Mouse (Mus musculus): ENCODE measurements around the gene Ovol1.

Gene Ovol1

DNA sequence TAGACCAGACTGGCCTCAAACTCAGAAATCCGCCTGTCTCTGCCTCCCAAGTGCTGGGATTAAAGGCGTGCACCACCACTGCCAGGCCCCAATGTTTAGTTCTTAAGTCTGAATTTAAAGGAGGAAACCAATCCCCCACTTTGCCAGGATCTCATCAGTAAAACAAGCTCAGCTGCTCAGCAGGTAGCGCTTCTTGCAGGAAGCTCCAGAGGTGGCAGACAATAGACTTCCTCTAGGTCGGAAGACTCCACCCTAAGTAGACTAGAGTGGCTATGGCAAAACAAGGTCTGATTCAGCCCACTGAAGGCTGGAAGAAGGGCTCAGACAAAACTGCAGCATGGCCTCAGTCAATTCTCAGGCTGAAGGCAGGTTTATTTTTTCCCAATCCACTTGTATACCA lies 19.5 kb upstream of the Ovol1 start:
- H3K27me3 ChIP-seq (ENCODE audit: control insufficient read depth, insufficient read depth, low read length, poor library complexity, severe bottlenecking) = no peaks in the 10 kb centered on the region
- H3K36me3 ChIP-seq (ENCODE audit: control insufficient read depth, insufficient read depth, low read length, poor library complexity, severe bottlenecking) = no peaks in the 10 kb centered on the region
- DNase-seq (ENCODE audit: low read depth, low spot score) = no peak

- DNase-seq (ENCODE audit: low read depth, low spot score) = no peak
- Histone ChIP-seq H3K36me3 (ENCODE audit: control insufficient read depth, insufficient read depth, low read length, poor library complexity, severe bottlenecking) (peaks cover 1% of the 10 kb centered on the region; the same call in 1 of the 2 replicates), H3K27me3 (ENCODE audit: control insufficient read depth, insufficient read depth, low read length, poor library complexity, severe bottlenecking) (no peaks in the 10 kb centered on the region)
Observed at GRCm38 (mm10) chr19:5575336-5575735, 14.9 kb upstream of the Ovol1 start.

DNA sequence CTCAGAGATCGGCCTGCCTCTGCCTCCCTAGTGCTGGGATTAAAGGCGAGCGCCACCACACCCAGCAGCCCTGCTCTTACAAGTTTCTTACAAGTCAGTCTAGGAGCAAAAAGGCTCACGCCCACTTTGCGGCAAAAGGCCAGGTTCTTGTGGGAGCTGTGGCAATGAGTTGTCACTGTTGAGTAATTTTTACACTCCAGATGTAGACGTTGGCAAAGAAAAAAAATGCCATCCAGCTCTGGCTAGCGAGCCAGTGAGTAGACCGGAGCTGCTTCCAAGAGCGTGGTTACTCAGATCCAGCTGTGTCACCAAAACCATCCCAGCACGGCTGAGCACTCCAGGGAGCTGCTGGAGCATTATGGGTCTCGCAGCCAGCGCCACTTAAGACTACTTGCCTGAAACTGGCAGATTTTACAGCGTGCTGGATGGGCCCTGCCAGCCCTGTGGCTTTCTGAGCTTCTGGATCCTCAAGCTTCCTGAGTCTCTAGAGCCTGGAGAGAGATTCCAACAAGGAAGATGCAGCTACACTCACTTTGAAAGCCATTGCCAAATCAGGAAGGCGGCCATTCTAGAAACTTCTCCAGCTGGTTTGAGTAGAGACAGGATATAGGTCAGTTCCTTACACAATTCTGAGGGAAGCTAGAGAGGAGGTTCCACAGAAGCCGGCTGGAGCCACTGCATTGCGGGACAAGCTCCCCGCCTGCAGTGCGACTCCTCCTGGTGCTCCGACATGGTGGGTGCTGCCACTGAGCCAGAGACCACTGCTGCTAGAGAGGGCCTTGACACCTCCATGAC lies 12.1 kb upstream of the Ovol1 start:
- no peaks in the 10 kb centered on the region for H3K27me3 ChIP-seq (ENCODE audit: control insufficient read depth, insufficient read depth, low read length, poor library complexity, severe bottlenecking)
- no peak for DNase-seq (ENCODE audit: low read depth, low spot score)
- peaks cover 7% of the 10 kb centered on the region for H3K36me3 ChIP-seq (ENCODE audit: control insufficient read depth, insufficient read depth, low read length, poor library complexity, severe bottlenecking)

DNA sequence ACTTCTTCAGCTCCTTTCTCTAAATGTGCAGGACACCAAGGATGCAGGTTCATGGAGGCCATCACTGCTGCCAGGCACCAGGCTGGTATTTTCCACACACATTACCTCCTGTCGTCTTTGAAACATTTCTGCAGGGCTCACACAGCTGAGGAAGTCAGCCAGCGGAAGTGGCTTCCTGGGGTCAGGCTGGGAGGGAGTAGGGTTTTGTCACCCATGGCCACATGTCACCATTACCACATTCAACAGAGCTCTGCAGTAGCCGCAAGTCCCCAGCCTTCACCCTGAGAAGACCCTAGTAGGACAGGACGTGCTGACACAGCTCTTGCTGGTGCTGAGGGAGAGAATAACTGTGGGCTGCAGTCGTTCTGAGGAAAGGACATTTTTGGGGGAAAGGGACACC lies 11.4 kb upstream of the Ovol1 start:
- H3K36me3 ChIP-seq (ENCODE audit: control insufficient read depth, insufficient read depth, low read length, poor library complexity, severe bottlenecking) = peaks cover 7% of the 10 kb centered on the region
- peak; percentile 57 for DNase-seq (ENCODE audit: low read depth, low spot score)
- H3K27me3 ChIP-seq (ENCODE audit: control insufficient read depth, insufficient read depth, low read length, poor library complexity, severe bottlenecking) = no peaks in the 10 kb centered on the region

DNA sequence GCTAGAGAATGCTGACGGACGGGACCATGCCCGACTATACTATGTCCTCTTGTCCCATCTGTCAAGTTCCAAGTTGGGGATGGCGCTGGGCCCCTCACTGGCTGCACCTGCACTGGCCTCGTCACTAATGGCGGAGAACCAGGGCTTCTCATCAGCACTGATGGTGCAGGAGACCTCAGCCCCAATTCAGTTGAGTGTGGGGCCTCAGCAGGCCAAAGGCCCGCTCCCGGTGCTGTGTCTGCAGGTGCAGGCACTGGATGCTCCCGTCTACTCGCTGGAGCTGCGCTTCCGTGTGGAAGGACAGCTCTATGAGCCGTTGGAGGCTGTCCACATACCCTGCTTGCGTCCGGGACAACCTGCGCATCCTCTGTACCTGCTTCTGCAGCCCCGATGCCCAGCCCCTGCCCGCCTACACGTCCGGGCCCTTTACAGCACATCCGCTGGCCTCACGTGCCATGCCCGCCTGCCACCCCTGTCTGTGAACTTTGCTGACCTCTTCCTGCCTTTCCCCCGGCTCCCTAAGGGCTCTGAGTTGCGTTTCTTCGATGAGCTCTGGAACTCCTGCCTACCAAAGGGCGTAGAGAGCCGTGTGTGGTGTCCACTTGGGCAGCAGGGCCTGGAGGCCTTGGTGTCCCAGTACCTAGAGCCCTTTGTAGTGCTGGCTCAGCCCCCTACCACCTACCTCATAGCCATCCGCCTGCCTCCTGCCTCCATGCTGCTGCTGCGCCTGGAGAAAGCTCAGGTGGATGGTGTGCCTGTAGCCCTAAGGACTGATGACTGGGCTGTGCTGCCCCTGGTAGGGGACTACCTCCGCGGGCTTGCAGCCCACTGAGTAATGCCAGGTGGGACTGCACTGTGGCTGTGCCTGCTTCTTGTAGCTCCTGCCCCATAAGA lies 10.2 kb upstream of the Ovol1 start:
- H3K27me3 ChIP-seq (ENCODE audit: control insufficient read depth, insufficient read depth, low read length, poor library complexity, severe bottlenecking) = no peaks in the 10 kb centered on the region
- no peak for DNase-seq (ENCODE audit: low read depth, low spot score)
- peaks cover 7% of the 10 kb centered on the region for H3K36me3 ChIP-seq (ENCODE audit: control insufficient read depth, insufficient read depth, low read length, poor library complexity, severe bottlenecking)

DNA sequence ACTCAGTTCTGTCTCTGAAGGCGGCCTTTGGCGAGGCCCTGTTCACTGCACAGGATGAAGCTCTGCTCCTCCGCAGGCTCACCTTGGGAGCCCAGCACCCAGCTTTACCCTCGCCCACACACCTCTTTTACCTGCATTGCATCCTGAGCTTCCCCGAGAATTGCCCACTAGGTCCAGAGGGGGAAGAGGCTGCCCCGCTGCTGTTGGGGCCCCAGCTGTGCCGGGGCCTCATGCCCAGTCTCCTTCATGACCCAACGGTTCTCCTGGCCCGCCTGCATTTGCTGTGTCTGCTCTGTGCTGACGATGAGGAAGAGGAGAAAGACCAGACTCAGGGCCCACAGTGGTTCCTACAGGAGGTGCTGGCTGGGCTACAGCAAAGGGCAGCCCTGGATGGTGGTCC lies 9.1 kb upstream of the Ovol1 start:
- peaks cover 7% of the 10 kb centered on the region for H3K36me3 ChIP-seq (ENCODE audit: control insufficient read depth, insufficient read depth, low read length, poor library complexity, severe bottlenecking)

GRCm38 (mm10) chr19:5568470-5569140 lies 8.2 kb upstream of the Ovol1 start:
- DNase-seq (ENCODE audit: low read depth, low spot score) = peak; percentile 89

More for the DNA sequence above, 9.1 kb upstream of the Ovol1 start:
- no peak for DNase-seq (ENCODE audit: low read depth, low spot score)
- H3K27me3 ChIP-seq (ENCODE audit: control insufficient read depth, insufficient read depth, low read length, poor library complexity, severe bottlenecking) = no peaks in the 10 kb centered on the region

DNA sequence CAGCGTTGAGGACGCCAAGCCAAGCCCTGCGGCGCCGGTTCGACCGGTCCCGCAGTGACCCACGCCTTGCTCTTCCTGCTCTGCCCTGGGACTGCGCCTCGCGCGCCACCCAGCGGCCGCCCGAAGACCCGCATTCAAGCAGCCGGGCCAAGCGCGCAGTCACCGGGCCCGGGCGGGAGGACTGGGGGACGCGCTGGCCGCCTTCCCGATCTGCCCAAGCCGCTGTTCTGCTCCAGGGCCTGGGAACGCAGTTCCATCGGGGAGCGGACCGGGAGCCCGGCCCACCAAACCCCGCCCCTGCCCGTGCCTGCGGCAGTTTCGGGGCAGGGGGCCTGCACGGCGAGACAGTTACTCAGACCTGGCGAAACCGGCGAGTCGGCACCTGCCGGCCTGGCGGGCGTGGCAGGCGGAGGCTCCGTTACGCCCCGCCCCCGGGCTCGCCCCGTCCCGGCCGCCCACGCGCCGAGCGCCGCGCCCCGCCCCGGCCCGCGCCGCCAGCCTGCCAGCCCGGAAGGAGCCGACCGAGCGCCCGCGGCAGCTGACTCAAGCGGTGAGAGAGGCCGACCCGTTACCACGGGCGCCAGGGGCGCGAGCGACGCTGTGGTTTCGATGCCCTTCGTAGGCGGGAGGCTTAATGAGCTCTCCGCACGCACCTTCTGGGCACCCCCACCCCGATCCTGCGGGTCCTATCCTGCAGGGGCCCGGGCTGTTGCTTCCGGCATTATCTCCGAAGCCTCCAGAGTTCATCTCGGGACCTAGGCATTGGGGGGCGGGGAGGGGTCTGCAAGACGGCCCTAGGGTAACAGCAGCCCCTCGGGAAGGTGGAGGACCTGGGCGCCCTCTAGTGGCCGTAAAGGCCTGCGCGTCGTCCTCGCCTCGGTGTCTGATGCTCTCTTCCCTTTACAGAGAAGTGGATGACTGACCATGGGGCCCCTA lies 7.4 kb upstream of the Ovol1 start, which contains the start of gene Ap5b1:
TSS of gene Ap5b1 (plus strand) at position 492 of the 936 bp plus-strand sequence.
- peaks cover 7% of the 10 kb centered on the region for H3K36me3 ChIP-seq (ENCODE audit: control insufficient read depth, insufficient read depth, low read length, poor library complexity, severe bottlenecking)
- DNase-seq (ENCODE audit: low read depth, low spot score) = peak; percentile 90
- H3K27me3 ChIP-seq (ENCODE audit: control insufficient read depth, insufficient read depth, low read length, poor library complexity, severe bottlenecking) = no peaks in the 10 kb centered on the region

More at GRCm38 (mm10) chr19:5568470-5569140, 8.2 kb upstream of the Ovol1 start:
- H3K36me3 ChIP-seq (ENCODE audit: control insufficient read depth, insufficient read depth, low read length, poor library complexity, severe bottlenecking) = peaks cover 7% of the 10 kb centered on the region
- H3K27me3 ChIP-seq (ENCODE audit: control insufficient read depth, insufficient read depth, low read length, poor library complexity, severe bottlenecking) = no peaks in the 10 kb centered on the region

- no peak for DNase-seq (ENCODE audit: low read depth, low spot score)
- Histone ChIP-seq H3K36me3 (ENCODE audit: control insufficient read depth, insufficient read depth, low read length, poor library complexity, severe bottlenecking) (peaks cover 7% of the 10 kb centered on the region), H3K27me3 (ENCODE audit: control insufficient read depth, insufficient read depth, low read length, poor library complexity, severe bottlenecking) (no peaks in the 10 kb centered on the region)
Observed at GRCm38 (mm10) chr19:5567180-5567533, 6.7 kb upstream of the Ovol1 start.

DNA sequence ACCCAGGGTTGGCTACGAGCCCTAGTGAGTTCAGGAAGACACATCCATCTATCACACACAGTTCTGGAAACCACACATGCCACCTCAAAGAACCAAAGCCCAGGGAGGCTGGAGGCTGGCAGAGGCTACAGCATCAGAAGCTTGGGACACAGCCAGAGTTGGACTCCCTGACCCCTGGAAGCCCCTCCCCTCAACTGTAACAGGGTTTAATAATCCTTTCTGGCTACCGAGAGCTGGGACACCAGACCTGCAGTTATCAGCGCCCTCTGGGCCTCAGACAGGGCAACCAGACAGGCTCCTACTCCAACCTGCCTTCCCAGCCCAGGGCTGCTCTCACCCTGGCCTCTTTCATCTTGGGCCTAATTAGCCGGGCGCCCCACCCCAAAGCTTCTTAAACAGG lies 5.9 kb upstream of the Ovol1 start:
- no peak for DNase-seq (ENCODE audit: low read depth, low spot score)

DNA sequence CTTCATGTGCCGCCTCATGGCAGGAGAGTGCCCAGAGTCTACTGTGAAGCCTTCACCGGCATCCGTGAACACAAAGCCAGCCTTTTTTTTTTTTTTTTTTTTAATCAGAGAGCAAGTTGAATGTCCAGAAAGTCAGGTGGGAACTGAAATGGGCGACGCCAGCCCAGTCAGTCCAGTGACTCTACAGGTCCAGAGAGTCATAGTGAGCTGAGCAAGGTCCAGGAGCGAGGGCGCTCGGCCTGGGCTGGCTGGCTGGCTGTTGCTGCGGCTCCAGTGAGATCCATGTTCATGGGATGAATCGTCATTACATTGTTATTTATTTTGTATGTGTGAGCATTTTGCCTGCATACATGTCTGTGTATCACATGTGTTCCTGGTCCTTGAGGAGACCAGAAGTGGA lies 2.3 kb upstream of the Ovol1 start:
- Histone ChIP-seq H3K36me3 (ENCODE audit: control insufficient read depth, insufficient read depth, low read length, poor library complexity, severe bottlenecking) (no peaks in the 10 kb centered on the region), H3K27me3 (ENCODE audit: control insufficient read depth, insufficient read depth, low read length, poor library complexity, severe bottlenecking) (no peaks in the 10 kb centered on the region; the same call in 1 of the 2 replicates)
- no peak for DNase-seq (ENCODE audit: low read depth, low spot score)

More for the DNA sequence above, 5.9 kb upstream of the Ovol1 start:
- H3K36me3 ChIP-seq (ENCODE audit: control insufficient read depth, insufficient read depth, low read length, poor library complexity, severe bottlenecking) = peaks cover 7% of the 10 kb centered on the region
- H3K27me3 ChIP-seq (ENCODE audit: control insufficient read depth, insufficient read depth, low read length, poor library complexity, severe bottlenecking) = no peaks in the 10 kb centered on the region

DNA sequence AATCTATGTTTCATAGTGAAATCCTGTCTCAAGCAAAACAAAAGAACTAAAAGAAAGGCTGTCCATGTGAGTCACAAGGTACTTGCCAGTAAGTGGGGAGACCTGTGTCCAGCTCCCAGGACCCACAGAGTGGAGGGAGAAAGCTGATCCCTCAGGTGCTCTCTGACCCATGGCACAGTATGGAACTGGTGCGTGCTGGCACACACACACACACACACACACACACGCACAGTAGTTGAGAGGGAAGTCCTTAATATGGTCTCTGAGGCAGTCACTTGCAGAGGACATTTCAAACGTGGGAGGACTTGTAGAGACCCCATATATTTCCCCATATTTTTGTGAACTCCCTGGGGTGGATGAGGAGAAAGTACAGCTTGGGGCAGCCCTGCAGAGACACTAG lies 1.4 kb upstream of the Ovol1 start:
- Histone ChIP-seq H3K27me3 (ENCODE audit: control insufficient read depth, insufficient read depth, low read length, poor library complexity, severe bottlenecking) (no peaks in the 10 kb centered on the region; the same call in 1 of the 2 replicates), H3K36me3 (ENCODE audit: control insufficient read depth, insufficient read depth, low read length, poor library complexity, severe bottlenecking) (no peaks in the 10 kb centered on the region)
- peak; percentile 28 for DNase-seq (ENCODE audit: low read depth, low spot score)

GRCm38 (mm10) chr19:5561252-5561790 lies 875 bp upstream of the Ovol1 start:
- Histone ChIP-seq H3K27me3 (ENCODE audit: control insufficient read depth, insufficient read depth, low read length, poor library complexity, severe bottlenecking) (no peaks in the 10 kb centered on the region; the same call in 1 of the 2 replicates), H3K36me3 (ENCODE audit: control insufficient read depth, insufficient read depth, low read length, poor library complexity, severe bottlenecking) (no peaks in the 10 kb centered on the region)
- no peak for DNase-seq (ENCODE audit: low read depth, low spot score)

All from splenic B cell, adult 2 months (primary cell).